Mouse (Mus musculus) ovary, adult 18-20 months (tissue): ENCODE data around the gene Gm29666.
"Not testable (repeated sequence)": the region's sequence is repeated elsewhere in the genome, so short reads cannot be mapped to it uniquely, and the experiment has no call there.

ENCODE experiments used
- DNase-seq: peaks from one replicate; pipeline ENCODE4 v3.0.0; 2022; ENCODE audit warnings: low spot score, mixed read lengths

The Gm29666 gene

GRCm38 (mm10) chr15:84903843-84904385 lies 15.9 kb downstream of the Gm29666 start:
- no peak for DNase-seq

DNA sequence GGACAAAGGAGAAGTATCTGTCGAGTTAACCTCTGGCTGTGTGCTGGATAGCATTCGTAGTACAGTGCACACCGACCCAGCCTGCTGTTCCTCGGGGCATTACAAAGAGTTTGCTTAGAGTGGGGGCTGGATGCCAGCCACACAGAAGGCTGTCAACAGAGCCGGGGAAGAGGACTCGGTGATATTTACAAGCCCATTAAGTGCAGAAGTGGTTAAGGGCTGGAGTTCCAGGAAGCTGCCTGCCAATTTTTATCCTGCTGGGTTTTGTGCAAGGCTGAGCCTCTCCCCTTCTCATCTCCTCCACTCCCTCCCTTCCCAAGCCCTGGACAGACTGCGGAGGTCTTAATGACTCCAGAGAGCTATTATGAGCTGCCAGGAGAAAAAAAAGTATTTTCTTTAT lies 21.8 kb downstream of the Gm29666 start:
- no peak for DNase-seq

GRCm38 (mm10) chr15:84896664-84897063 lies 23.2 kb downstream of the Gm29666 start:
- no peak for DNase-seq

DNA sequence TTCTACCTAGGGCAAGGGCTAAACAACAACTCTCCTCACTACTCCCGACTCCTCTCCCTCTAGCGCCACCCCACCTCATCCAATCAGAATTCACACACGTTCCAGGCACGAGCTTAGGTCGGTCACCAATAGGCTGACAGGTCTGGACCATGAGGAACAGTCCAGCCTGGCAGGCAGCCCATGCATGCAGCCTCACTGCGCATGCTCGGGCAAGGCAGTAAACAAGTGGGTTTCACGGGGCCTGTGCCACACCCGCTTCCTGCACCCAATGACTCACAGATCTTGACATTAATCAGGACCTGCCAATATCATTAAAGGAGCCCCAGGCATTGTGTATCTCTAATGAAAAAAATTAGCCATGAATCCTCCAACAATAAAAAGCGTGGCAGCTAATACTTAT lies 23.6 kb downstream of the Gm29666 start:
- not testable (repeated sequence) for DNase-seq

DNA sequence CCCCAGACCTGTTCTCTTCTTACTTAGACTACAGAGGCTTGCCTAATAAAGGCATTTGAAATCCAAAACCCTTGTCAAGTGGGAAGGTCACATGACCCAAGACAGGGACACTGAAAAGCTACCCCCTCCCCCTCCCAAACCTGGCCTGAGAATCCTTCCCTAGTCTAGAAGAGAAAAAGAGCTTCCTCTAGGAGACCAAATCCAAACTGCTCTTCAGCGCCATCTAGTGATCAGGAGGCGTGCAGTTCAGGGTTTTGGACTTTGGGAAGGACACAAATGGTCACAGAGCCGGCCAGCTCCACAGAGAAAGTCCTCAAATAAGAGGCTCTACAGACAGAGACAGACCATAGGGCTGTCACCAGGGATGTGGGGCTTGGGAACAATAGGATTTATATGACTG lies 28.2 kb downstream of the Gm29666 start:
- peak; percentile 3 for DNase-seq

- DNase-seq = no peak
Measured at GRCm38 (mm10) chr15:84891246-84891645, 28.6 kb downstream of the Gm29666 start.

DNA sequence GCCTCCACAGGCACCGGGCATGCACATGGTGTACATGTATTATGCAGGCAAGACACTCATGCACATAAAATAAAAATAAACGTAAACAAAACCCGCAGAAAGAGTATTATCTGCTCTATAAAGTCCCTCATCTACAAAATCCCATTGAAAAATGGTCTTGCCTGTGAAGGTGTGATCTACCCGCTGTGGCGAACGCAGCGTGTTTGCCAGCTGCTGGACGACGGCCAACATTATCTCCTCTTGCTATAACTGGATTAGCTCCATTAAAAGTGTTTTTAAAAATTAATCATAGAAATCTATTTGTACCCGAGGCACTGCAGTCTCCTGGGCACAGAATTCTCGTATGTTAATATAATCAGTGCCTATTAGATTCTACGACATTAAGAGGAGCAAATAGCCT lies 31.8 kb downstream of the Gm29666 start:
- DNase-seq = no peak

DNA sequence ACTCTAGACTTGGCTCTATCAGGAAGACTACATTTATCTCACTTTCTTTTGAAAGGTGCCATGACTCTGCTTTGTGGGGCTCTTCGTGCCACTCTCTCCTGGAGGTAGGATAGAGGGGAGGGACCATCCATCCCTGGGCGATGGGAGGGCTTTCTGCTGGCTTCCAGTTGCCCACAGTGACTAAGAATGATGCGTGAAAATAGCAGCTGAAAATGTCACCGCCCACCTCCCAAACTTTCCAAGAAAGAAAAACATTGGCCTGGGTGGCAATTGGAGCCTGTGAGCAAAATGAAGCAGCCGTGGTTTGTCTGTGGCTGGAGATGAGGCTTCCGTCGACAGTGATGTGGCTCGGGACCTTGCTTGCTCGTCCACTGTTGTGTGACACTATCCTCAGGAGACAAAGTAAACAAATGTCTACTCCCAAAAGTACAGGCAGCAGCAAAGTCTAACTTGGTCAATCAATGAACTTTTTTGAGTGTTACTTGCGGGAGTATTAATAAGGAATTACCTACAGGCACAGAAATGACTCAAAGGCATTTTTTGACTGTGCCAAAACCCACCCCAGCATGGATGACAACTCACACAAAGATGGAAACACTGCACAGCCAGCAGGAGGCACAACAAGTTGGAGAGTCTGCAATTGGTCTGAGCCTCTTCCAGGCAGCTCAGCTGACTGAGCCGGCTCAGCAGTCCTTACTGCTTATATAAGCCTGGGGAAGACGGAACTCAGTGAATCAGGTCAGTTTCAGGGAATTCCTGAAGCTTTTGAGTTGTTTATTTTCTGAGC lies 42.6 kb downstream of the Gm29666 start:
- DNase-seq = no peak

- DNase-seq = no peak
Measured at GRCm38 (mm10) chr15:84873867-84874266, 46.0 kb downstream of the Gm29666 start.

GRCm38 (mm10) chr15:84873079-84873478 lies 46.8 kb downstream of the Gm29666 start:
- no peak for DNase-seq

GRCm38 (mm10) chr15:84871802-84872201 lies 48.0 kb downstream of the Gm29666 start:
- no peak for DNase-seq

- no peak for DNase-seq
Measured at GRCm38 (mm10) chr15:84861911-84862310, 57.9 kb downstream of the Gm29666 start.
